Mouse (Mus musculus) hindbrain, embryonic 15.5 days (tissue): ENCODE measurements around the gene Tmem9. TPM values are rescaled to one million over a fixed set of nuclear protein-coding genes. Genes with fewer than 3 reads are reported as not detected.

Source experiments
- ATAC-seq: fragments of 200-750 bp; cut with Nextera tagmentation; 2 replicates; pipeline ENCODE4 v1.8.0; 2017; ENCODE audit warnings: low read depth, moderate number of reproducible peaks, moderate TSS enrichment; ENCODE audit not compliant: low FRiP score
- H3K27ac ChIP-seq: fragments of 300-500 bp; sonication (generic); replicated peaks from 2 replicates; pipeline ENCODE4 v1.5.1; 2015; ENCODE audit warnings: mild to moderate bottlenecking, inconsistent platforms
- H3K27me3 ChIP-seq: fragments of 300-500 bp; sonication (generic); 2 replicates; pipeline ENCODE4 v1.6.1; 2015; ENCODE audit warnings: control low read depth, inconsistent platforms
- H3K36me3 ChIP-seq: fragments of 300-500 bp; sonication (generic); 2 replicates; pipeline ENCODE4 v1.6.1; 2015; ENCODE audit warnings: control low read depth, inconsistent platforms
- H3K4me1 ChIP-seq: fragments of 300-500 bp; sonication (generic); replicated peaks from 2 replicates; pipeline ENCODE4 v1.6.1; 2015; ENCODE audit warnings: control low read depth, inconsistent platforms
- H3K4me2 ChIP-seq: fragments of 300-500 bp; sonication (generic); 2 replicates; pipeline ENCODE4 v1.6.1; 2015; ENCODE audit warnings: moderate library complexity, mild to moderate bottlenecking, inconsistent platforms
- H3K4me3 ChIP-seq: fragments of 300-500 bp; sonication (generic); 2 replicates; pipeline ENCODE4 v1.5.1; 2015; ENCODE audit warnings: mild to moderate bottlenecking, inconsistent platforms
- H3K9ac ChIP-seq: fragments of 300-500 bp; sonication (generic); 2 replicates; pipeline ENCODE4 v1.6.1; 2015; ENCODE audit warnings: inconsistent platforms
- H3K9me3 ChIP-seq: fragments of 300-500 bp; sonication (generic); 2 replicates; pipeline ENCODE4 v1.6.1; 2016; ENCODE audit warnings: control low read depth, inconsistent platforms
- WGBS: fragments of 180-500 bp; shearing (Covaris S2); methylation state at CpG from one replicate; pipeline ENCODE4 v1.1.7; 2015; 5-methylcytosine and 5-hydroxymethylcytosine counted together
- polyA plus RNA-seq: library from polyadenylated mRNA; unstranded; fragments of >200 nt; fragmentation: Nextera tagmentation; extraction: Ambion mirVana; gene quantifications from 2 replicates; pipeline ENCODE4 v1.2.1, GENCODE M21; 2015

Gene Tmem9
- polyA plus RNA-seq: 178 and 179 TPM in 2 replicates

- Histone ChIP-seq H3K36me3 (no peaks in the 10 kb centered on the region), H3K27me3 (peaks cover 12% of the 10 kb centered on the region; the same call in 1 of the 2 replicates), H3K4me2 (peak within 1 kb of the TSS; percentile 62), H3K9ac (0 out of 2 replicates have a peak within 1 kb of the TSS, but pooled peaks have one; percentile 6), H3K4me3 (peak within 1 kb of the TSS; percentile 36), H3K27ac (no peak within 1 kb of the TSS), H3K4me1 (peaks cover 13% of the 10 kb centered on the region; the same call in 1 of the 2 replicates), H3K9me3 (no peaks in the 10 kb centered on the region)
- 3% methylated on average over 37 of the region's 37 CpGs for WGBS
- ATAC-seq: peak; percentile 90
Measured at GRCm38 (mm10) chr1:136007211-136008158, at the start of gene Tmem9. Gene Tmem9 (plus strand): TSS chr1:136008150.

- Histone ChIP-seq H3K9me3 (no peaks in the 10 kb centered on the region), H3K4me2 (no peak overlapping the region), H3K27me3 (no peaks in the 10 kb centered on the region), H3K27ac (no peak overlapping the region), H3K9ac (no peak overlapping the region), H3K4me3 (no peak overlapping the region), H3K4me1 (no peaks in the 10 kb centered on the region), H3K36me3 (no peaks in the 10 kb centered on the region)
- no peak for ATAC-seq
- 54% methylated on average over 4 of the region's 4 CpGs for WGBS
Measured at GRCm38 (mm10) chr1:135958483-135958882, 49.5 kb upstream of the Tmem9 start.

- no peaks in the 10 kb centered on the region for H3K36me3 ChIP-seq
- H3K4me1 ChIP-seq: no peaks in the 10 kb centered on the region
- ATAC-seq: no peak
- no peak overlapping the region for H3K27ac ChIP-seq
- H3K27me3 ChIP-seq: no peaks in the 10 kb centered on the region
- no peak overlapping the region for H3K9ac ChIP-seq
- H3K9me3 ChIP-seq: no peaks in the 10 kb centered on the region
- whole genome bisulfite sequencing: 67% methylated on average over 5 of the region's 5 CpGs
- no peak overlapping the region for H3K4me3 ChIP-seq
- H3K4me2 ChIP-seq: no peak overlapping the region
Measured at GRCm38 (mm10) chr1:135963177-135963576, 44.8 kb upstream of the Tmem9 start.

- no peak overlapping the region for H3K4me3 ChIP-seq
- ATAC-seq: no peak
- H3K4me1 ChIP-seq: no peaks in the 10 kb centered on the region
- 60% methylated on average over 11 of the region's 11 CpGs for WGBS
- no peaks in the 10 kb centered on the region for H3K9me3 ChIP-seq
- no peak overlapping the region for H3K4me2 ChIP-seq
- H3K36me3 ChIP-seq: no peaks in the 10 kb centered on the region
- no peak overlapping the region for H3K27ac ChIP-seq
- H3K27me3 ChIP-seq: no peaks in the 10 kb centered on the region
- H3K9ac ChIP-seq: no peak overlapping the region
Measured at GRCm38 (mm10) chr1:135964561-135964960, 43.4 kb upstream of the Tmem9 start.

GRCm38 (mm10) chr1:135967739-135968138 lies 40.2 kb upstream of the Tmem9 start:
- Histone ChIP-seq H3K27me3 (no peaks in the 10 kb centered on the region), H3K4me3 (no peak overlapping the region), H3K4me2 (no peak overlapping the region), H3K36me3 (no peaks in the 10 kb centered on the region), H3K4me1 (no peaks in the 10 kb centered on the region), H3K9ac (no peak overlapping the region), H3K27ac (no peak overlapping the region), H3K9me3 (no peaks in the 10 kb centered on the region)
- no peak for ATAC-seq
- 85% methylated on average over 4 of the region's 4 CpGs for WGBS

- Histone ChIP-seq H3K4me2 (no peak overlapping the region), H3K36me3 (no peaks in the 10 kb centered on the region), H3K4me3 (no peak overlapping the region), H3K27me3 (no peaks in the 10 kb centered on the region), H3K9me3 (no peaks in the 10 kb centered on the region), H3K4me1 (no peaks in the 10 kb centered on the region), H3K27ac (no peak overlapping the region), H3K9ac (no peak overlapping the region)
- WGBS: 48% methylated on average over 2 of the region's 2 CpGs
- ATAC-seq: no peak
Measured at GRCm38 (mm10) chr1:135970486-135970885, 37.5 kb upstream of the Tmem9 start.

GRCm38 (mm10) chr1:135972576-135972975 lies 35.4 kb upstream of the Tmem9 start:
- Histone ChIP-seq H3K4me1 (no peaks in the 10 kb centered on the region), H3K9ac (no peak overlapping the region), H3K4me2 (no peak overlapping the region), H3K36me3 (no peaks in the 10 kb centered on the region), H3K4me3 (no peak overlapping the region), H3K27me3 (no peaks in the 10 kb centered on the region), H3K9me3 (no peaks in the 10 kb centered on the region), H3K27ac (no peak overlapping the region)
- 94% methylated on average over 3 of the region's 3 CpGs for WGBS
- no peak for ATAC-seq

- Histone ChIP-seq H3K4me3 (no peak overlapping the region), H3K27me3 (no peaks in the 10 kb centered on the region), H3K36me3 (no peaks in the 10 kb centered on the region), H3K9me3 (no peaks in the 10 kb centered on the region), H3K27ac (no peak overlapping the region), H3K4me1 (no peaks in the 10 kb centered on the region), H3K4me2 (no peak overlapping the region), H3K9ac (no peak overlapping the region)
- WGBS: 61% methylated on average over 5 of the region's 5 CpGs
- no peak for ATAC-seq
Measured at GRCm38 (mm10) chr1:135984105-135984504, 23.8 kb upstream of the Tmem9 start.

- H3K27me3 ChIP-seq: no peaks in the 10 kb centered on the region
- H3K9me3 ChIP-seq: no peaks in the 10 kb centered on the region
- H3K9ac ChIP-seq: no peak overlapping the region
- ATAC-seq: no peak
- H3K36me3 ChIP-seq: no peaks in the 10 kb centered on the region
- H3K4me3 ChIP-seq: no peak overlapping the region
- H3K4me1 ChIP-seq: no peaks in the 10 kb centered on the region
- H3K4me2 ChIP-seq: no peak overlapping the region
- H3K27ac ChIP-seq: no peak overlapping the region
Measured at GRCm38 (mm10) chr1:135989876-135990275, 18.1 kb upstream of the Tmem9 start.

GRCm38 (mm10) chr1:135993470-135993869 lies 14.5 kb upstream of the Tmem9 start:
- Histone ChIP-seq H3K27me3 (no peaks in the 10 kb centered on the region), H3K9ac (no peak overlapping the region), H3K27ac (no peak overlapping the region), H3K4me1 (no peaks in the 10 kb centered on the region), H3K9me3 (no peaks in the 10 kb centered on the region), H3K36me3 (no peaks in the 10 kb centered on the region), H3K4me2 (no peak overlapping the region), H3K4me3 (no peak overlapping the region)
- 72% methylated on average over 4 of the region's 4 CpGs for WGBS
- ATAC-seq: no peak

GRCm38 (mm10) chr1:135997537-135997936 lies 10.4 kb upstream of the Tmem9 start:
- no peak for ATAC-seq
- H3K27me3 ChIP-seq: no peaks in the 10 kb centered on the region
- no peak overlapping the region for H3K9ac ChIP-seq
- 79% methylated on average over 7 of the region's 7 CpGs for WGBS
- no peaks in the 10 kb centered on the region for H3K36me3 ChIP-seq
- H3K4me1 ChIP-seq: no peaks in the 10 kb centered on the region
- H3K4me2 ChIP-seq: no peak overlapping the region
- H3K27ac ChIP-seq: no peak overlapping the region
- H3K4me3 ChIP-seq: no peak overlapping the region
- H3K9me3 ChIP-seq: no peaks in the 10 kb centered on the region

GRCm38 (mm10) chr1:135999720-136000287 lies 8.1 kb upstream of the Tmem9 start:
- Histone ChIP-seq H3K4me2 (no peak overlapping the region), H3K9ac (no peak overlapping the region), H3K36me3 (no peaks in the 10 kb centered on the region), H3K9me3 (no peaks in the 10 kb centered on the region), H3K4me1 (no peaks in the 10 kb centered on the region), H3K4me3 (no peak overlapping the region), H3K27me3 (no peaks in the 10 kb centered on the region), H3K27ac (no peak overlapping the region)
- ATAC-seq: no peak
- WGBS: 61% methylated on average over 8 of the region's 8 CpGs
